Mouse (Mus musculus) erythroblast, embryonic 14.5 days (primary cell): ENCODE measurements around the gene Rabgap1l. TPM values are rescaled to one million over a fixed set of nuclear protein-coding genes. Genes with fewer than 3 reads are reported as not detected.

ENCODE experiments used
- H3K27me3 ChIP-seq: 2 replicates; pipeline ENCODE4 v1.6.1; 2012; ENCODE audit warnings: inconsistent platforms; ENCODE audit not compliant: control insufficient read depth
- H3K36me3 ChIP-seq: 2 replicates; pipeline ENCODE4 v1.6.1; 2012; ENCODE audit warnings: mild to moderate bottlenecking, inconsistent platforms; ENCODE audit not compliant: control insufficient read depth
- H3K4me1 ChIP-seq: 2 replicates; pipeline ENCODE4 v1.6.1; 2012; ENCODE audit warnings: inconsistent platforms; ENCODE audit not compliant: control insufficient read depth
- H3K4me3 ChIP-seq: replicated peaks from 2 replicates; pipeline ENCODE3; 2012; ENCODE audit warnings: moderate library complexity, mild to moderate bottlenecking, inconsistent platforms
- H3K9me3 ChIP-seq: 2 replicates; pipeline ENCODE4 v1.6.1; 2012; ENCODE audit warnings: low read length, inconsistent platforms, mixed read lengths; ENCODE audit not compliant: control insufficient read depth
- GATA1 ChIP-seq: IDR thresholded peaks from 2 replicates; pipeline ENCODE4 v1.6.1; 2012; ENCODE audit warnings: low read length, inconsistent platforms, mixed read lengths
- TAL1 ChIP-seq: IDR thresholded peaks from 3 replicates; pipeline ENCODE4 v1.6.1; 2012; ENCODE audit warnings: low read length, inconsistent platforms, mixed read lengths
- polyA plus RNA-seq: library from polyadenylated mRNA; stranded (reverse); fragments of >175 nt; gene quantifications from 2 replicates; pipeline ENCODE4 v1.2.3, GENCODE M21; 2012

The Rabgap1l gene
- polyA plus RNA-seq, 1 experiment, result 1.0 TPM

GRCm38 (mm10) chr1:160371696-160372095 lies 421.3 kb downstream of the Rabgap1l start:
- Histone ChIP-seq H3K9me3 (no peaks in the 10 kb centered on the region), H3K4me3 (no peak overlapping the region), H3K27me3 (no peaks in the 10 kb centered on the region), H3K36me3 (no peaks in the 10 kb centered on the region), H3K4me1 (no peaks in the 10 kb centered on the region)
- no peak for TF ChIP-seq TAL1
- no peak for TF ChIP-seq GATA1

GRCm38 (mm10) chr1:160370552-160370951 lies 422.5 kb downstream of the Rabgap1l start:
- H3K4me3 ChIP-seq, result no peak overlapping the region
- H3K36me3 ChIP-seq, result no peaks in the 10 kb centered on the region
- TF ChIP-seq GATA1, result no peak
- TF ChIP-seq TAL1, result no peak
- H3K9me3 ChIP-seq, result no peaks in the 10 kb centered on the region
- no peaks in the 10 kb centered on the region for H3K27me3 ChIP-seq
- no peaks in the 10 kb centered on the region for H3K4me1 ChIP-seq

DNA sequence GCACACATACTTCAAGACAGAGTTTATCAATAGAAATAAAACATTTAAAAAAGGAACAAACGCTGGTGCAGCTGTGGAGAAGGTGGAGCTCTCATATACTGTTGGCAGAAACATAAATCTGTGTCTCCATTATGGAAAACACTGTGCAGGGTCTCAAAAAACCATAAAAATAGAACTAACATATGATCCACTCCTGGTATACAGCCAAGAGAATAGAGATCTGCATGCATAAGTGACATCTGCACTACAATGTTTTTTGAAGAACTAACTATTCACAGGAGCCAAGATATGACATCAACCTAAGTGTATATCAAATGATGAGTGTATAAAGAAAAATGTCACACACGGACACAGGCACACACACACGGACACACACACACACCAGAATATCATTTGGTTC lies 426.4 kb downstream of the Rabgap1l start:
- H3K27me3 ChIP-seq, result no peaks in the 10 kb centered on the region
- TF ChIP-seq TAL1 (no peak), GATA1 (no peak)
- H3K4me3 ChIP-seq, result no peak overlapping the region
- H3K4me1 ChIP-seq, result no peaks in the 10 kb centered on the region
- no peaks in the 10 kb centered on the region for H3K36me3 ChIP-seq
- no peaks in the 10 kb centered on the region for H3K9me3 ChIP-seq

DNA sequence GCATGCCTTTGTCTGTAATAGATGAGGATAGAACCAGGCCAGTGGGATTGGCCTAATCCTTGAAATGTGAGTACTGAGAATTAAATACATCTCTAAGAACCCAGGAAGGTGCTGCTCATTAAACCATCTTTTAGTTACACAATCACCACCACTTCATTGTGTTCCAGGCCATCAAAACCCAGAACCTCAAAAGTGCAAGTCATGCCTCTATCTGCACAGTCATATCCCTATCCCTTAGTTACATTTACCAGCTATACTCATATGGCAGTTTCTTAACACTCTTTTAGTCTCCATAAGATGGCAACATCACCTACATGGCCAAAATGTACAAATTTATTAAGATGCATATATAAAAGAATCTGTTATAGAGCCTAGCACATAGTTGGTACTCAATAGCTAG lies 435.7 kb downstream of the Rabgap1l start:
- H3K36me3 ChIP-seq, result no peaks in the 10 kb centered on the region
- H3K27me3 ChIP-seq, result no peaks in the 10 kb centered on the region
- no peaks in the 10 kb centered on the region for H3K9me3 ChIP-seq
- TF ChIP-seq GATA1 (no peak), TAL1 (no peak)
- no peak overlapping the region for H3K4me3 ChIP-seq
- peaks cover 8% of the 10 kb centered on the region for H3K4me1 ChIP-seq

- H3K4me3 ChIP-seq, result no peak overlapping the region
- TF ChIP-seq GATA1, result no peak
- no peak for TF ChIP-seq TAL1
- H3K4me1 ChIP-seq, result peaks cover 14% of the 10 kb centered on the region
- H3K27me3 ChIP-seq, result no peaks in the 10 kb centered on the region
- H3K9me3 ChIP-seq, result no peaks in the 10 kb centered on the region
- H3K36me3 ChIP-seq, result no peaks in the 10 kb centered on the region
Measured at GRCm38 (mm10) chr1:160353732-160354455, 439.1 kb downstream of the Rabgap1l start.

- Histone ChIP-seq H3K36me3 (no peaks in the 10 kb centered on the region), H3K4me3 (no peak overlapping the region), H3K4me1 (peaks cover 12% of the 10 kb centered on the region), H3K9me3 (no peaks in the 10 kb centered on the region), H3K27me3 (no peaks in the 10 kb centered on the region)
- TF ChIP-seq GATA1 (no peak), TAL1 (no peak)
Measured at GRCm38 (mm10) chr1:160352309-160352708, 440.7 kb downstream of the Rabgap1l start.

DNA sequence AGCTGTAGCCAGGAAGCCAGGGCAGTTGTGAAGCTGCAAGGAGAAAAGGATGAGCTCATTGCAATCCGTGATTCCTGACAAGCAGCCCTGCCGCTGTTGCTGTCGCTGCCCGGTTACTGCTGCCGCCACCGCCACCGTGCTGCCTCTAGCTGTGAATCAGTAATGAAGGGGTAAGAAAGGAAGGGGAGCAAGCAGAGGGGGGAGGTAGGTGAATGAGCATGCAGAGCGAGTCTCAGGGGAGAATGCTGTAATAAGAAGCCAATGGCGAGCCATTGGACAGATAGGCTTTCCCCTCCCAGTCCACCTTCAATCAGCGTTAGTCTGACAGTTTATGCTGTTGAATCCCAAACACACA lies 441.2 kb downstream of the Rabgap1l start:
- TF ChIP-seq GATA1, result no peak
- H3K4me3 ChIP-seq, result no peak overlapping the region

GRCm38 (mm10) chr1:160351146-160351879 lies 441.7 kb downstream of the Rabgap1l start:
- Histone ChIP-seq H3K27me3 (no peaks in the 10 kb centered on the region), H3K4me3 (no peak overlapping the region), H3K9me3 (no peaks in the 10 kb centered on the region), H3K36me3 (no peaks in the 10 kb centered on the region), H3K4me1 (peaks cover 8% of the 10 kb centered on the region)
- TF ChIP-seq TAL1 (no peak), GATA1 (no peak)

More for the DNA sequence above, 441.2 kb downstream of the Rabgap1l start:
- H3K36me3 ChIP-seq, result no peaks in the 10 kb centered on the region
- H3K27me3 ChIP-seq, result no peaks in the 10 kb centered on the region
- no peaks in the 10 kb centered on the region for H3K9me3 ChIP-seq
- peaks cover 9% of the 10 kb centered on the region for H3K4me1 ChIP-seq

DNA sequence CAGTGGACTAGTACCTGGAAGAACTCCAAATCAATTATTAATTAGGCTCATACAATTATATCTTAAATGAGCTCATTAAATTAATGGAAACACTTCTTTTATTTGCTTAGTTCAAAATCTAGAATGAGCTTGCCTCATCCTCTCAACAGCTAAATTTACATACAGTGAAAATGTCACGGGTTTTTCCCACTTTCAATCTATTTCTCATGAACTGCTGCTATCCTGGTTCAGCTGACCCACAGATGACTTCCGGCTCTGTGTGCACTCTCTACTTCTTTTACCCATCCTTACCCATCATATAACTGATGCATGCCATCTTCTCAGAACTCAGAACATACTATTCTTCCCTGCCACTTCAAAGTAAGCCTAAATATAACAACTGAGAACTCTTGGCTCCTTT lies 452.4 kb downstream of the Rabgap1l start:
- Histone ChIP-seq H3K4me1 (peaks cover 9% of the 10 kb centered on the region), H3K9me3 (no peaks in the 10 kb centered on the region), H3K4me3 (no peak overlapping the region), H3K36me3 (peaks cover 5% of the 10 kb centered on the region), H3K27me3 (no peaks in the 10 kb centered on the region)
- TF ChIP-seq TAL1 (no peak), GATA1 (no peak)

GRCm38 (mm10) chr1:160339374-160339773 lies 453.6 kb downstream of the Rabgap1l start:
- Histone ChIP-seq H3K36me3 (peaks cover 5% of the 10 kb centered on the region), H3K27me3 (no peaks in the 10 kb centered on the region), H3K4me1 (peaks cover 9% of the 10 kb centered on the region), H3K4me3 (no peak overlapping the region), H3K9me3 (no peaks in the 10 kb centered on the region)
- TF ChIP-seq TAL1, result no peak
